Mouse (Mus musculus) naive thymus-derived CD4-positive, alpha-beta T cell, adult 5 months (primary cell): ENCODE measurements around the gene Irx6. TPM values are rescaled to one million over a fixed set of nuclear protein-coding genes. Genes with fewer than 3 reads are reported as not detected.

Experiments
- polyA plus RNA-seq: library from polyadenylated mRNA; unstranded; fragments of 100-300 nt; shearing (Covaris generic); gene quantifications from one replicate; pipeline ENCODE4 v1.2.1, GENCODE M21; 2017

Irx6 gene
- not detected for polyA plus RNA-seq

DNA sequence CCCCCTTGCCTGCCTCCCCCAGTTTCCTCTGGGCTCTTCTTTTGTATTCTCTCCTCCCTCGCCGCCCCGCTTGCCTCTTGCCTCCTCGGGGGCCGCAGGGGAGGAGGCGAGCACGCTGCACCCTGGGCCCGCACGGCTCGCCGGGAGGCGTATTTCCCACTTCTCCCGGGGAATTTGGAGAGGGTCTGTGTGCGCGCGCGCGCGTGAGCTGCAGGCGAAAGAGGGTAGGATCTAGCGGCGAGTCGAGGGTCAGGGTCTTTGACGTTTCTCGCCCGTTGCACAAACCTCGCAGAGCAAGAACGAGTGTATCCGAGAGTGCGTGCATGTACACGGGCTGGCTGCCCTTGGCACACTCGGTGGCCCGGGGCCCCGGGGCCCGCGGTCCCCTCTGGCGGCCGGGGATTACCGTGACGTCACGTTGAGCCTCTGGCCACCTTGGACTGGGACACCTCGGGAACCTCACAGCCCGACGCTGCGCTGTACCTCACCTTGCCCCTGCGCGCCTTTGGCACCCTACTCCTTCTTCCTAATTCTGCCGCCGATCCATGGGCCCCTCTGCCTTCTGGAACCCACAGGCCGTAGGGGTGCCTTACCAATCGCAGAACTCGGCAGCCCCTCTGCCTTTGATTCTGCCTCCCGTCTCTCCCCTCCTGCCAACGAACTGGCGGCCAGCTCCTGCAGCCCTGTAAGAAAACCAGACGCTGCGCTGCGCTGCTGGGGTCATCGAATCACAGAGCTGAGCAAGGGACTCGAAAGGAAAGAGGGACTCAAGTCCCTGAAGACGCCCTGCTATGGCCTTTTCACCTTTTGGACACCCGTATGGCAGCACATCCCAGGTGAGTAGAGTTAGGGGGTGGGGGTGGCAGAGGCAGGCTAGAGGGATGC, at the start of gene Irx6:
TSS of gene Irx6 (plus strand) at position 45 of the 885 bp plus-strand sequence.

Other genes with a start within 250 kb of the Irx6 start
- gene Mmp2, start 153.0 kb downstream of the Irx6 start, polyA plus RNA-seq, result not detected
- gene Lpcat2, start 181.1 kb downstream of the Irx6 start, polyA plus RNA-seq, result not detected
- not detected for gene Capns2, start 227.1 kb downstream of the Irx6 start, polyA plus RNA-seq